Mouse (Mus musculus): Measurements from ENCODE around the gene Umod.

Umod gene

DNA sequence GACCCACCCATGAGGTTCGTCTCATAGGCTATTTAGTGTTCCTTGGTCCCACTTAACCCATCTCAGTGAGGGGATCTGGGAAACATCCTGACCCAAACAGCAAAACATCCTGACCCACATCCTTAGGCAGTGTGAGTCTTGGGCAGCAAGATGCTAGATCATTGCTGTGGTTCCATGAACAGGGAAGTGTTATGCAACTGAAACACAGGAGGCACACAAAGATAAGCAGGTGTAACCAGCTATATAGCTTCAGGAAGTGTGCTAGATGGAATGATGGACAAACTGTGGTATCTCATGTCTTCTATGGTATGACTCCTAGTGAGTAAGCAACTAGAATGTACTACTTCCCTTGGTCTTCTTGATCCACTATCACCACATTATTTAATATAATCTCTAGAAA is 37.1 kb downstream of the Umod start:
- DNase-seq (ENCODE audit: low read depth, low spot score) = no peak

GRCm38 (mm10) chr7:119427180-119427616 is 51.9 kb downstream of the Umod start:
- DNase-seq (ENCODE audit: low read depth, low spot score) = no peak

- no peak for DNase-seq (ENCODE audit: low read depth, low spot score)
Measured at GRCm38 (mm10) chr7:119420730-119421129, 58.4 kb downstream of the Umod start.

DNA sequence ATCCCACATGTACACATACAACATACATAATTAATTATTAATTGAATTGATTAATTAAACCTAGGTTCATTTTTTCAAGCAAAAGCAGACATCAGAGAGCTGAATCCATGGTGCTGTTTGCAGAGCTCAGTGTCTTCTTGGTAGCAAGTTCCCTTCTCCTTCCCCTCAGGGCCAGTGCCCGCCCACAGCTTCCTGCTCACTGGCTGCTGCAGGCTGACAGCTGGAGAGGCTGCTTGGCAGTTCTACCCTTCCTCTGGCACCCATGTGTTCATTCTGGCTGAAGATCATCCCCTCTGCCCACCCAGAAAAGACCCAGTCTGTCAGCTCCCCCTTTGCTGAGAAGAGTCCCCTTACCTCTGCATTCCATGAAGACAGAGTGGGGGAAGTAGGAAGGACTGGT is 60.6 kb downstream of the Umod start:
- DNase-seq (ENCODE audit: low read depth, low spot score) = no peak
